Mouse (Mus musculus): Measurements from ENCODE around the gene Pgs1.

The Pgs1 gene

GRCm38 (mm10) chr11:118050174-118050573 lies 64.1 kb downstream of the Pgs1 start:
- DNase-seq (ENCODE audit: low spot score): no peak

DNA sequence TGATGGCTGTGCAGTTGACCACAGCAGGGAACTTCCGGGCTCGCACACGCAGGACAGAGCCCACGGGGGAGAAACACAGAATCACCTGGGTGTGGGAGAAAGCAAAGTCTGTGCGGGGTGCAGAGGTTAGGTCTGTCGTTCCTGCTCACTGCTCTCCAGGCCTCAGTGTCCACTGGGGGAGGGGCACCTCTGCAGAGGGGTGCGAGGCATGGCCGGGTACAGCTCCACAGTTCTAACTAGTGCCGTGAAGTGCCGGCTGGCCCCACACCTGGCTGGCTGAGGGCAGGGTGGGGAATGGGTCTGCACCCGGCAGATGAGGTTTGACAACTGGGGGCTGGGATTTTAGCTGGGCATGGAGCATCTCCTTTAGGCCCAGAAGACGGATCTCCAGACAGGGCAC lies 72.3 kb downstream of the Pgs1 start:
- DNase-seq (ENCODE audit: low spot score): no peak

DNA sequence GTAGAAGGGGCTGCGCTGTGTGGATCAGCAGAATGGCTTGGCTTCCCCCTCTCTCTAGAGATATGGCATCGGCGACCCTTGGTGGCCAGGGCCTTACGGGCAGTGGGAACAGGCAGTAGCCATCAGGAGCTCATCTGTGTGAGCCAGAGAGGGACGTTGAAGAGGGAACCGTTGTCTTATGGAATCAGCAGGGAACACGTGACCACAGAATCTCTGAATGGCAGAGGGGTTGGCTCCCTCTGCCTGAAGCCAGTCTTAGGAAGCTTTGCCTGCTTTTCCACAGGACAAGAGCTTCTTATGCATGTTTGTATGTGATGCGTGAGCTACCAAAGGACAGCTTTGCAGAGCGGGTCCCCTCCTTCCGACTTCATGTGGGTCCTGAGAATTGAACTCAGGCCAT lies 72.8 kb downstream of the Pgs1 start:
- no peak for DNase-seq (ENCODE audit: low spot score)

- DNase-seq (ENCODE audit: low spot score): no peak
These were observed 73.9 kb downstream of the Pgs1 start for GRCm38 (mm10) chr11:118060038-118060437.

DNA sequence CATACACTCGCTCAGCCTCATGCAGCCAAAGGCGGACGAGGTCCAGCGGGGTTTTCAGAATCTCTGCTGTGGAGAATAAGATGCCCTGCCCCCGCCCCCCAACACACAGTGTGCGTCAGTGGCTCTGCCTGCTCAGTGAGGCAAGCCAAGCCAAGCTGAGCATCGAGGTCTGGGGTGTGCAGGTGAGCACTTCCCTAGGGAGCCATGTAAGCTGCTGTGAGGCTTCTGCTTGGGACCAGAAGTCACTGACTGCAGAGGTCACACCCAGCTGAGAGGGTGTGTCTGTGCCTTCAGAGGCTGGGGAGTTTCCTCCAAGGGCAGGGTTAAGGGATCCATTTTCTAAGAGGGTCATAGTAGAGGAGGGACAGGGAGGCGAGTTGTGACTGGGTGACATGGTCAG lies 81.5 kb downstream of the Pgs1 start:
- no peak for DNase-seq (ENCODE audit: low spot score)

- DNase-seq (ENCODE audit: low spot score): no peak
These were observed 82.8 kb downstream of the Pgs1 start for GRCm38 (mm10) chr11:118068812-118069332.

DNA sequence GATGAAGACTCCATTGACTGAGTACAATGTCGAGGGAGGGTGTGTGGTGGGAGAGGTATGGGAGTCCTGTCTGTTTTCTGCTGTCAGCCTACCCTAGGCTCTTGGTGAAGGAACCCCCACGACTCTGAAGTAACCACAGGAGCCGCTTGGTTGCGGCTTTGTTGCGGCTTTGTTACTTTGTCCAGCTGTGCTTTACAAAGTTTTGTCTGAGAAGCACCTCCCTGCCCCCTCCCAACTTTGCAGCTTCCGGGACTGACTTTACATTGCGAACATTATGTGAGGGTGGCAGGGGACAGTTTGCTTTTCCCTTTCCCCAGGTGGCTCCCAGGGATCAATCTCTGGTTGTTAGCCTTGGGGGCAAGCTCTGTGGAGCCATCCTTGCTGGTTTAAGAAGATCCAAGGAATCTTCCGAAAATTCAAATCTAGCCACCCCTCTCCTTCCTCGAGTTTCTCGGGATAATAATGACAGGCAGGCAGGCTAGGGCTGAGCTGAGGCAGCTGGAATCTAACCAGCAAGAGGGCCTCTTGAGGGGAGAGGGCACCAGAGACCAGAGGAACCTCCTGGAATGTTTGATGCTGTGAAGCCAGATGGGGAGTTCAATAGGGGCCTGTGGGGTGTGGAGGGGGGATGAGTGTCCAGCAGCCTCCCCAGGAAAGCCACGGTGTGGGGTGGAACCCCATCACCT lies 85.3 kb downstream of the Pgs1 start:
- DNase-seq (ENCODE audit: low spot score): no peak
